Mouse (Mus musculus) cortical plate, adult 2 months (tissue): ENCODE measurements around the gene Dab1. TPM values are rescaled to one million over a fixed set of nuclear protein-coding genes. Genes with fewer than 3 reads are reported as not detected.
A peak's percentile ranks its signal among the peaks of the same experiment; 100 is the strongest.

Experiments
- H3K27ac ChIP-seq: fragments of 200-500 bp; 2 replicates; pipeline ENCODE4 v1.5.1; 2012; ENCODE audit warnings: low read length, control low read depth, inconsistent platforms; ENCODE audit not compliant: insufficient read depth
- H3K4me1 ChIP-seq: fragments of 200-500 bp; 2 replicates; pipeline ENCODE4 v1.6.1; 2011; ENCODE audit warnings: low read length; ENCODE audit not compliant: control insufficient read depth, insufficient read depth
- H3K4me3 ChIP-seq: fragments of 200-500 bp; 2 replicates; pipeline ENCODE4 v1.5.1; 2011; ENCODE audit warnings: mild to moderate bottlenecking, low read length, control low read depth; ENCODE audit not compliant: insufficient read depth
- CTCF ChIP-seq: fragments of 200-500 bp; IDR thresholded peaks from 2 replicates; pipeline ENCODE4 v1.5.1; 2011; ENCODE audit warnings: mild to moderate bottlenecking, control low read depth, low read length; ENCODE audit not compliant: insufficient read depth; ENCODE audit errors: extremely low read depth
- POLR2A ChIP-seq: fragments of 200-500 bp; IDR thresholded peaks from 2 replicates; pipeline ENCODE4 v1.6.1; 2011; ENCODE audit warnings: mild to moderate bottlenecking, low read length, control low read depth; ENCODE audit not compliant: insufficient read depth; ENCODE audit errors: extremely low read depth
- polyA plus RNA-seq: library from polyadenylated mRNA; depleted of rRNA; stranded (reverse); fragments of >200 nt; gene quantifications from 2 replicates; pipeline ENCODE4 v1.2.3, GENCODE M21; 2012

The Dab1 gene
- polyA plus RNA-seq, 1 experiment = 42.9 TPM

DNA sequence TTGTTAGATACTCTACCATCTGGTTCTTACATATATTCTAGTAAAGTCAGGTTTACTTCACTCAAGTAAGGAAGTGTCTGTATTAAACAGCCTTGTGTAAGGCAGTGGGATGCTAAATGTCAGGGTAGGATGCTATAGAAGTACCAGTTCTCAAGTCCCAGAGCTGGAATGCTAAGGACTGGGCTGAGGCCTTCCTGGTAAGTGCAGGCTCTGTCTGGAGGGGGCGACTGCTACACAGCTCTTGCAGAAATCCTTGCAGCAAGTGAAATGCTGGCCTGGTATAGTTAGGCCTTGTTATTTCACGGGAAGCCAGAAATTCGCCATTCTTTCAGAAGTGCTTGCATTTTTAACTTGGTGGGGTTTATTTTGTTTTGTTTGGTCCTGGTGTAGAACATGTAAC is 72.6 kb downstream of the Dab1 start:
- peaks cover 2% of the 10 kb centered on the region for H3K4me1 ChIP-seq
- no peak overlapping the region for H3K4me3 ChIP-seq
- TF ChIP-seq POLR2A (no peak), CTCF (peak; percentile 52)
- H3K27ac ChIP-seq = no peak overlapping the region

DNA sequence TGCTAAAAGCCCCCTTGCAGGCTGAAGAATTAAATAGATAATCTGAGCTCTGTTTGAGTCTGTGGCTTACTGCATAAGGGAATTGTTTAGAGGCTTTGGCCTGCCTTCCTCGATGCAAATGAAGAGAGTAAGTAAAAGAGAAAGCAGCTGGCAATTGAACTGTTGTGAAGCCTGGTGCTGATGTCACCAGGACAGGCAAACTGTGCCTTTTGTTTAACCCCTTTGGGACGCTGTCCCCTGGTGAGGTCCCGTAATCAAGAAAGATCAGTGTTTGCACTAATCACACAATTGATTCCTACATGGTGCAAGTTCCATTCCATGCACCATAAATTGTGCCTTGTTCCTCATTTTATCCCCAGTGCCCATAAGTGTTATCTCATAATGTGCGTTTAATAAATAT is 80.6 kb downstream of the Dab1 start:
- H3K4me1 ChIP-seq = peaks cover 11% of the 10 kb centered on the region
- TF ChIP-seq CTCF (no peak), POLR2A (no peak)
- no peak overlapping the region for H3K27ac ChIP-seq
- no peak overlapping the region for H3K4me3 ChIP-seq

DNA sequence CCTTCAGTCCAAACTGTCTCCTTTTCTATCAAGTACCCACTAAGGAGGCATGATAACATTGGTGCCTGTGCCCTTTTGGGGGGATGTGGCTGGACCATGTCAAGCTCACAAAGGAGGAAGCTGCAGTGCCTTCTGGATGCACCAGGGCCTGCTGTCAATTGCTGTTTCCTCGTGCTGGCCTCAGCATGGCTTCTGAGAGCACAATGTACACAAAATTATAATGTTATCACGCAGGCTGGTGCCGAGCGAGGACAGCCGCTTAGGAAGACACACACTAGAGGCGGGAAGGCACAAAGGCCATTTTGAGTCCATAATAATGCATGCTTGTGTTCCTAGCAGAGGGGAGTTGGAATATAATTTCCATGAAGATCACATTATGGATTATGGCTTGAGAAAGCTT is 81.2 kb downstream of the Dab1 start:
- Histone ChIP-seq H3K27ac (no peak overlapping the region), H3K4me1 (peaks cover 9% of the 10 kb centered on the region), H3K4me3 (no peak overlapping the region)
- no peak for TF ChIP-seq CTCF
- TF ChIP-seq POLR2A = no peak

DNA sequence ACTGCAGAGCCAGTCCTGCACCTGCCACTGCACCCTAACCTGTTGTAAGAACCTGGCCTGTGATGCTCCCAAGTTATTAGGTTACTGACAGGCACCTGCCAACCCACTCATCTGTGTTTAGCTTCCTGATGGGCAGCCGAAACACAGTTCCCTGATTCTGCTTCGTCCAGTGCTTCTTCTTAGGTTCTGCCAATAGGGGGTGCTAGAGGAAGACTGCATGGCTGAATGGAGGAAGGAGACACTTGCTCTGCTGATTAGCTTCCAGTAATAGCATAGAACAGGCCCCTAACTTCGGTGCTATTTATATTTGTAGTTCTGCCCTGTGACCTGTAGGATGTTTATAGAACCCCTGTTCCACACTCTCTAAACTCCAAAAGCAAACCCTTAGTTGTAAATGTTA is 83.0 kb downstream of the Dab1 start:
- no peak for TF ChIP-seq POLR2A
- peak; percentile 68 for TF ChIP-seq CTCF
- no peak overlapping the region for H3K4me3 ChIP-seq
- peaks cover 9% of the 10 kb centered on the region for H3K4me1 ChIP-seq
- H3K27ac ChIP-seq = no peak overlapping the region

DNA sequence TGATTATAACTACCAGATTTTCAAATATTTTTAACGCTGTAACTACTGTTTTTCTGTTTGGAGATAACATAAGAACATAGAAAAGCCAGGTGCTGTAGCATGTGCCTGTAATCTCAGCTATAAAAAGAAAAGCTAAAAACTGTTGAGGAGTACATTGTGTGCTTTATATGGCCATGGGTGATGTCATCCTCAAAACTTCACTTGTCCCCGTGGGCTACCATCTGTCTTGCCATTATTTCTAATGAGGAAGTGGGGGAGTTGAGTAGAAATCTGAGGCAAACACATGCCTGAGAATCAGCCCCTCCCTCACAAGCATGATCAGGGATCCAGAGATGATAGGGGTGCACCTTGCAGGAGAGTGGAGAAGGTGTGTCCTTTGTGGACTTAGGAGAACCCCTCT is 85.3 kb downstream of the Dab1 start:
- H3K4me1 ChIP-seq = peaks cover 5% of the 10 kb centered on the region
- no peak overlapping the region for H3K4me3 ChIP-seq
- TF ChIP-seq CTCF (no peak), POLR2A (no peak)
- no peak overlapping the region for H3K27ac ChIP-seq

DNA sequence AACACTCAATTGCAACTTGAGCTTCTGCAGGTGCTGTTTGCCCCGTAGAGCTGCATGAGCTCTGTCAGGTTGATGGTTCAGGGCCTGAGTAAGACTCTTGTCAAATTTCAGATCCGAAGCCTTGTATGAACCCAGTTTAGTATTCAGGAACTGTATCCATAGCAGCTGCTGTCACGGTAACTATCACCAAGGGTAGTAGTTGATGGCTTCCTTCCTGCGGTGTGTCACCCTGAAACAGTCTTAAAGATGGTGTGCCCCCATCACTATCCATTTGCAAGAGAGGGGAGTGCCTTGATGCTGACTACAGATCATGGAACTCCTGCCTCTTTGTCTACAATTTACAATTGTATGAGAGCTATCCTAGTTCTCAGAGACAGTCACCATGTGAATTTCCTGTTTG is 87.3 kb downstream of the Dab1 start:
- H3K4me3 ChIP-seq = no peak overlapping the region
- H3K27ac ChIP-seq = no peak overlapping the region
- TF ChIP-seq POLR2A = no peak
- no peak for TF ChIP-seq CTCF
- peaks cover 4% of the 10 kb centered on the region for H3K4me1 ChIP-seq

DNA sequence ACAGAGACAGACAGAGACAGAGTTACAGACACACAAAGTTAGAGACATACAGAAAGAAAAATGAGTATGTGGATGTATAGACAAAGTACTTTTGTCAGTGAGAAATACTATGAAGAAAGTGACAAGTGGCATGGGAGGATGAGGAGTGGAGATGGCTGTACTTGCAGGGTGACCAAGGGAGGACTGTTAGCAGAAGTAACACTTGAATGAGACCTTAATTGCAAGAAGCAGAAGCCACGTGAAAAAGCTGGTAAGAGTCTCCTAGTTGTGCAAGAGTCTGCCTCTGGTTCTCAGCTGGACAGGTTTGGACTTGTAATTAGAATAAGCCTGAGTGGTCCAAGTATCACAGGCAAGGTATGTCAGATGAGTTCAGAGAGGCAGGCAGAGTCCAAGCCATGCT is 88.0 kb downstream of the Dab1 start:
- peaks cover 5% of the 10 kb centered on the region for H3K4me1 ChIP-seq
- H3K27ac ChIP-seq = no peak overlapping the region
- no peak for TF ChIP-seq CTCF
- TF ChIP-seq POLR2A = no peak
- no peak overlapping the region for H3K4me3 ChIP-seq

DNA sequence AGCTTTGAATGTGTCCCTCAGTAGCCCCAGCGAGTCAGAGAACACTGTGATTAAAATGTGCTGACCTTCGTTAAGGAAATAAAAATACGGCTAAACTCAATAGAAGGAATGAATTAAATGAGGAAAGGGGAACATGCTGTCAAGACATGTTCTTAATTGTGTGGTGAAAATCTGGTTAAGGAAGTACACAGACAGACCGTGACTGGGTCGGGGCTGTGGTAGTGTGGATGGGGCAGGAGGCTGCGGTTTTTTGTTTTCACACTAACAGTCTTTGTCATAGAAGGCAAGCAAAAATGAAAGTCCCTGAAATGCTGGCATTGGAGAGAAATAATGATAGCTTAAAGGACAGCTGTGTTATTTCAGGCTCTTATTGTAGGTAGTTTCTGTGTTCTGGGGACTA is 92.2 kb downstream of the Dab1 start:
- no peak overlapping the region for H3K27ac ChIP-seq
- peaks cover 1% of the 10 kb centered on the region; the same call in 1 of the 2 replicates for H3K4me1 ChIP-seq
- no peak overlapping the region for H3K4me3 ChIP-seq
- TF ChIP-seq POLR2A = no peak
- TF ChIP-seq CTCF = no peak

DNA sequence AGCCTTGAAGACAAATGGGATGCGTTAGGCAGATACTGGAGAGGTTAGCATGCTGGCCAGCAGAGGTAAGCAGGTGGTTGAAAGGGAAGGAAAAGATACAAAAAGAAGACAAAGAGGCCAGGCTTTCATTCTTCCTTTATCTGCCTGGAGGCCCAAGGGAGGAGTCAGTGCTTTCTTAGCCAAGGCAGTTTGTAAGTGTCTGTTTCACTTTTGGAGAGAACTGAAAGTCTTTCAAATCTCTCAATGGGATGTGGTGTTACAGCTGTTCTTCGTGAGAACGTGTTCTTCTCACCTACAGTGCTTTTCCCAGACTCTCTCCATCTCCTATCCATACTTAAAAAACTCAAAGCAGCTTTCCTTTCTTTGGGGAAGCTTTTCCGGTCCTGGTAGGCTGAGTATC is 94.8 kb downstream of the Dab1 start:
- H3K27ac ChIP-seq = no peak overlapping the region
- TF ChIP-seq CTCF = no peak
- no peak for TF ChIP-seq POLR2A
- H3K4me1 ChIP-seq = peaks cover 1% of the 10 kb centered on the region; the same call in 1 of the 2 replicates
- H3K4me3 ChIP-seq = no peak overlapping the region

DNA sequence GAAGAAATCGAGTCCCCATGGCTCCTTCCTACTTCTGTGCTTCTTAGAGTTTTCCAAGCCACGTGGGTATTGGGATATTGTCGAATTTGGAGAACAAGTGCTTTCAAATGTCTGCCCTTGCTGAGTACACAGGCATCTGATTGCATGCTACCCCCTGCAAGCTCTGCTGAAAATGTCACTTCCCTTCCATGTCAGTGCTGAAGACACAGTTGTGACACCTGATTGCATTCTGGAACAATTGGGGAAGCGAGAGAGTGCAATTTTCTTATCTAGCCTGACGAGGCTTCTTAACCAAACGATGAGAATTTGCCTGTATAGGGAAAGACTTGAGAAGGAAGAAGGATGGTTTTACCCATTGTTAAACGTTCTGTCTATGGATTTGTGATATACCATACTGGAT is 95.8 kb downstream of the Dab1 start:
- H3K27ac ChIP-seq = no peak overlapping the region
- no peak overlapping the region for H3K4me3 ChIP-seq
- TF ChIP-seq CTCF (no peak), POLR2A (no peak)
- peaks cover 1% of the 10 kb centered on the region; the same call in 1 of the 2 replicates for H3K4me1 ChIP-seq
